Mouse (Mus musculus): ENCODE results near the gene Zdhhc18. TPM values are rescaled to one million over a fixed set of nuclear protein-coding genes. Genes with fewer than 3 reads are reported as not detected.
"Not testable (repeated sequence)": the region's sequence is repeated elsewhere in the genome, so short reads cannot be mapped to it uniquely, and the experiment has no call there.

Gene Zdhhc18
- polyA plus RNA-seq, 1 experiment from 2014 or later, result 3.5 TPM

- H3K27me3 ChIP-seq (ENCODE audit: control insufficient read depth, insufficient read depth, low read length), result no peaks in the 10 kb centered on the region
- ATAC-seq (ENCODE audit: low FRiP score) (no peak), DNase-seq (ENCODE audit: low spot score, missing footprints) (no peak)
- peaks cover 9% of the 10 kb centered on the region for H3K4me1 ChIP-seq (ENCODE audit: control insufficient read depth, insufficient read depth, low read length)
- no peak overlapping the region for H3K4me2 ChIP-seq
- no peak overlapping the region for H3K9ac ChIP-seq (ENCODE audit: low read length)
- H3K9me3 ChIP-seq (ENCODE audit: control insufficient read depth, low read length), result no peaks in the 10 kb centered on the region
- H3K4me3 ChIP-seq (ENCODE audit: low read depth, low read length), result no peak overlapping the region
- no peaks in the 10 kb centered on the region; the same call in 1 of the 2 replicates for H3K36me3 ChIP-seq (ENCODE audit: control insufficient read depth, insufficient read depth, low read length)
- H3K27ac ChIP-seq (ENCODE audit: low read depth, low read length), result no peak overlapping the region
- WGBS, result 45% methylated on average over 5 of the region's 5 CpGs
Observed at GRCm38 (mm10) chr4:133657829-133658458, 8.0 kb upstream of the Zdhhc18 start.

GRCm38 (mm10) chr4:133656997-133657396 lies 7.0 kb upstream of the Zdhhc18 start:
- H3K9ac ChIP-seq (ENCODE audit: low read length), result no peak overlapping the region
- no peak overlapping the region for H3K27ac ChIP-seq (ENCODE audit: low read depth, low read length)
- H3K27me3 ChIP-seq (ENCODE audit: control insufficient read depth, insufficient read depth, low read length), result no peaks in the 10 kb centered on the region
- DNase-seq (ENCODE audit: low spot score, missing footprints), result no peak
- H3K4me1 ChIP-seq (ENCODE audit: control insufficient read depth, insufficient read depth, low read length), result peaks cover 9% of the 10 kb centered on the region
- no peaks in the 10 kb centered on the region for H3K9me3 ChIP-seq (ENCODE audit: control insufficient read depth, low read length)
- ATAC-seq (ENCODE audit: low FRiP score), result no peak
- WGBS, result 18% methylated on average over 4 of the region's 4 CpGs
- no peak overlapping the region for H3K4me3 ChIP-seq (ENCODE audit: low read depth, low read length)
- no peak overlapping the region for H3K4me2 ChIP-seq
- no peaks in the 10 kb centered on the region for H3K36me3 ChIP-seq (ENCODE audit: control insufficient read depth, insufficient read depth, low read length)

- Histone ChIP-seq H3K27me3 (ENCODE audit: control insufficient read depth, insufficient read depth, low read length) (no peaks in the 10 kb centered on the region), H3K27ac (ENCODE audit: low read depth, low read length) (no peak overlapping the region), H3K36me3 (ENCODE audit: control insufficient read depth, insufficient read depth, low read length) (no peaks in the 10 kb centered on the region), H3K9ac (ENCODE audit: low read length) (no peak overlapping the region), H3K4me3 (ENCODE audit: low read depth, low read length) (no peak overlapping the region), H3K9me3 (ENCODE audit: control insufficient read depth, low read length) (no peaks in the 10 kb centered on the region), H3K4me1 (ENCODE audit: control insufficient read depth, insufficient read depth, low read length) (peaks cover 9% of the 10 kb centered on the region), H3K4me2 (no peak overlapping the region)
- no peak for DNase-seq (ENCODE audit: low spot score, missing footprints)
- 50% methylated on average over 4 of the region's 4 CpGs for WGBS
- ATAC-seq (ENCODE audit: low FRiP score), result no peak
Observed at GRCm38 (mm10) chr4:133656294-133656693, 6.3 kb upstream of the Zdhhc18 start.

GRCm38 (mm10) chr4:133654070-133654469 lies 4.1 kb upstream of the Zdhhc18 start:
- H3K36me3 ChIP-seq (ENCODE audit: control insufficient read depth, insufficient read depth, low read length); H3K9ac ChIP-seq (ENCODE audit: low read length); DNase-seq (ENCODE audit: low spot score, missing footprints); ATAC-seq (ENCODE audit: low FRiP score); H3K9me3 ChIP-seq (ENCODE audit: control insufficient read depth, low read length); H3K4me3 ChIP-seq (ENCODE audit: low read depth, low read length); H3K27me3 ChIP-seq (ENCODE audit: control insufficient read depth, insufficient read depth, low read length); H3K4me2 ChIP-seq; H3K4me1 ChIP-seq (ENCODE audit: control insufficient read depth, insufficient read depth, low read length); H3K27ac ChIP-seq (ENCODE audit: low read depth, low read length): not testable (repeated sequence)
- WGBS, result 97% methylated on average over 5 of the region's 5 CpGs

GRCm38 (mm10) chr4:133652746-133653145 lies 2.8 kb upstream of the Zdhhc18 start:
- ATAC-seq (ENCODE audit: low FRiP score) (no peak), DNase-seq (ENCODE audit: low spot score, missing footprints) (peak; percentile 82)
- no peak overlapping the region for H3K4me3 ChIP-seq (ENCODE audit: low read depth, low read length)
- 77% methylated on average over 10 of the region's 10 CpGs for WGBS
- H3K4me1 ChIP-seq (ENCODE audit: control insufficient read depth, insufficient read depth, low read length), result no peaks in the 10 kb centered on the region
- H3K27ac ChIP-seq (ENCODE audit: low read depth, low read length), result no peak overlapping the region
- H3K27me3 ChIP-seq (ENCODE audit: control insufficient read depth, insufficient read depth, low read length), result no peaks in the 10 kb centered on the region
- H3K9ac ChIP-seq (ENCODE audit: low read length), result no peak overlapping the region
- no peaks in the 10 kb centered on the region for H3K36me3 ChIP-seq (ENCODE audit: control insufficient read depth, insufficient read depth, low read length)
- H3K9me3 ChIP-seq (ENCODE audit: control insufficient read depth, low read length), result no peaks in the 10 kb centered on the region
- no peak overlapping the region for H3K4me2 ChIP-seq

GRCm38 (mm10) chr4:133651986-133652385 lies 2.0 kb upstream of the Zdhhc18 start:
- H3K27me3 ChIP-seq (ENCODE audit: control insufficient read depth, insufficient read depth, low read length), result no peaks in the 10 kb centered on the region
- no peak overlapping the region for H3K27ac ChIP-seq (ENCODE audit: low read depth, low read length)
- no peak overlapping the region for H3K4me2 ChIP-seq
- H3K4me1 ChIP-seq (ENCODE audit: control insufficient read depth, insufficient read depth, low read length), result no peaks in the 10 kb centered on the region
- ATAC-seq (ENCODE audit: low FRiP score), result no peak
- no peak overlapping the region for H3K4me3 ChIP-seq (ENCODE audit: low read depth, low read length)
- no peaks in the 10 kb centered on the region for H3K36me3 ChIP-seq (ENCODE audit: control insufficient read depth, insufficient read depth, low read length)
- 73% methylated on average over 4 of the region's 4 CpGs for WGBS
- DNase-seq (ENCODE audit: low spot score, missing footprints), result no peak
- no peak overlapping the region for H3K9ac ChIP-seq (ENCODE audit: low read length)
- no peaks in the 10 kb centered on the region for H3K9me3 ChIP-seq (ENCODE audit: control insufficient read depth, low read length)

GRCm38 (mm10) chr4:133651445-133651844 lies 1.5 kb upstream of the Zdhhc18 start:
- no peak overlapping the region for H3K4me3 ChIP-seq (ENCODE audit: low read depth, low read length)
- H3K36me3 ChIP-seq (ENCODE audit: control insufficient read depth, insufficient read depth, low read length), result no peaks in the 10 kb centered on the region
- H3K4me1 ChIP-seq (ENCODE audit: control insufficient read depth, insufficient read depth, low read length), result no peaks in the 10 kb centered on the region
- H3K27ac ChIP-seq (ENCODE audit: low read depth, low read length), result no peak overlapping the region
- H3K9ac ChIP-seq (ENCODE audit: low read length), result no peak overlapping the region
- H3K27me3 ChIP-seq (ENCODE audit: control insufficient read depth, insufficient read depth, low read length), result no peaks in the 10 kb centered on the region
- WGBS, result 61% methylated on average over 10 of the region's 10 CpGs
- no peaks in the 10 kb centered on the region for H3K9me3 ChIP-seq (ENCODE audit: control insufficient read depth, low read length)
- ATAC-seq (ENCODE audit: low FRiP score) (no peak), DNase-seq (ENCODE audit: low spot score, missing footprints) (no peak)
- no peak overlapping the region for H3K4me2 ChIP-seq

GRCm38 (mm10) chr4:133649464-133649863 lies 490 bp downstream of the Zdhhc18 start:
- not testable (repeated sequence) for H3K9me3 ChIP-seq (ENCODE audit: control insufficient read depth, low read length); H3K27ac ChIP-seq (ENCODE audit: low read depth, low read length); H3K4me3 ChIP-seq (ENCODE audit: low read depth, low read length); H3K36me3 ChIP-seq (ENCODE audit: control insufficient read depth, insufficient read depth, low read length); H3K4me1 ChIP-seq (ENCODE audit: control insufficient read depth, insufficient read depth, low read length); H3K27me3 ChIP-seq (ENCODE audit: control insufficient read depth, insufficient read depth, low read length); DNase-seq (ENCODE audit: low spot score, missing footprints); ATAC-seq (ENCODE audit: low FRiP score)
- peak overlapping the region; percentile 36; the same call in 1 of the 2 replicates for H3K4me2 ChIP-seq
- peak overlapping the region; percentile 42; the same call in 1 of the 2 replicates for H3K9ac ChIP-seq (ENCODE audit: low read length)
- 88% methylated on average over 5 of the region's 5 CpGs for WGBS

- H3K9me3 ChIP-seq (ENCODE audit: control insufficient read depth, low read length), result no peaks in the 10 kb centered on the region; the same call in 1 of the 2 replicates
- no peak overlapping the region for H3K27ac ChIP-seq (ENCODE audit: low read depth, low read length)
- H3K27me3 ChIP-seq (ENCODE audit: control insufficient read depth, insufficient read depth, low read length), result no peaks in the 10 kb centered on the region
- DNase-seq (ENCODE audit: low spot score, missing footprints) (no peak), ATAC-seq (ENCODE audit: low FRiP score) (no peak)
- no peak overlapping the region for H3K4me2 ChIP-seq
- no peaks in the 10 kb centered on the region for H3K36me3 ChIP-seq (ENCODE audit: control insufficient read depth, insufficient read depth, low read length)
- H3K4me1 ChIP-seq (ENCODE audit: control insufficient read depth, insufficient read depth, low read length), result no peaks in the 10 kb centered on the region
- H3K4me3 ChIP-seq (ENCODE audit: low read depth, low read length), result no peak overlapping the region
- WGBS, result 42% methylated on average over 21 of the region's 21 CpGs
- H3K9ac ChIP-seq (ENCODE audit: low read length), result no peak overlapping the region
Observed at GRCm38 (mm10) chr4:133645680-133646079, 4.3 kb downstream of the Zdhhc18 start.
